Mouse (Mus musculus) liver, embryonic 11.5 days (tissue): ENCODE results near the gene Mtfp1. TPM values are rescaled to one million over a fixed set of nuclear protein-coding genes. Genes with fewer than 3 reads are reported as not detected.

Experiments
- ATAC-seq: fragments of 200-750 bp; cut with Nextera tagmentation; replicated peaks from 2 replicates; pipeline ENCODE4 v1.8.0; 2017; ENCODE audit warnings: moderate number of reproducible peaks, mild to moderate bottlenecking, moderate TSS enrichment, moderate library complexity; ENCODE audit not compliant: low FRiP score
- DNase-seq: peaks from one replicate; pipeline ENCODE4 v3.0.0-alpha.2; 2017; ENCODE audit warnings: low spot score
- H3K27ac ChIP-seq: fragments of 300-500 bp; sonication (generic); 2 replicates; pipeline ENCODE4 v1.5.1; 2014; ENCODE audit warnings: mild to moderate bottlenecking, low read depth, low read length, control low read depth
- H3K27me3 ChIP-seq: fragments of 300-500 bp; sonication (generic); replicated peaks from 2 replicates; pipeline ENCODE4 v1.6.1; 2014; ENCODE audit warnings: low read length, mixed read lengths; ENCODE audit not compliant: control insufficient read depth, insufficient read depth
- H3K36me3 ChIP-seq: fragments of 300-500 bp; sonication (generic); 2 replicates; pipeline ENCODE4 v1.6.1; 2014; ENCODE audit warnings: mild to moderate bottlenecking, low read length, moderate library complexity, mixed read lengths; ENCODE audit not compliant: control insufficient read depth, insufficient read depth
- H3K4me1 ChIP-seq: fragments of 300-500 bp; sonication (generic); replicated peaks from 2 replicates; pipeline ENCODE4 v1.6.1; 2014; ENCODE audit warnings: low read length, mixed read lengths; ENCODE audit not compliant: control insufficient read depth, insufficient read depth
- H3K4me2 ChIP-seq: fragments of 300-500 bp; sonication (generic); 2 replicates; pipeline ENCODE4 v1.6.1; 2014; ENCODE audit warnings: mild to moderate bottlenecking, control low read depth, moderate library complexity
- H3K4me3 ChIP-seq: fragments of 300-500 bp; sonication (generic); 2 replicates; pipeline ENCODE4 v1.5.1; 2014; ENCODE audit warnings: low read depth, low read length, control low read depth
- H3K9ac ChIP-seq: fragments of 300-500 bp; sonication (generic); 2 replicates; pipeline ENCODE4 v1.6.1; 2014; ENCODE audit warnings: low read depth, low read length, control low read depth
- H3K9me3 ChIP-seq: fragments of 300-500 bp; sonication (generic); 2 replicates; pipeline ENCODE4 v1.6.1; 2016; ENCODE audit warnings: low read length, inconsistent platforms, mixed read lengths; ENCODE audit not compliant: control insufficient read depth
- WGBS: fragments of 180-500 bp; shearing (Covaris S2); extraction: QIAGEN DNeasy Blood & Tissue Kit; methylation state at CpG from one replicate; pipeline ENCODE4 v1.1.7; 2014; 5-methylcytosine and 5-hydroxymethylcytosine counted together
- microRNA-seq: library from miRNA; unstranded; fragments of <30 nt; microRNA quantifications from one replicate; pipeline ENCODE4, GENCODE M21; 2017; ENCODE audit warnings: borderline number of aligned reads
- polyA plus RNA-seq: library from polyadenylated mRNA; unstranded; fragments of >200 nt; fragmentation: Nextera tagmentation; extraction: Ambion mirVana; gene quantifications from 2 replicates; pipeline ENCODE4 v1.2.1, GENCODE M21; 2014

Gene Mtfp1
- polyA plus RNA-seq, 1 experiment from 2014 or later, result 51.8 TPM

GRCm38 (mm10) chr11:4048438-4048837, 46.8 kb downstream of the Mtfp1 start:
- no peaks in the 10 kb centered on the region for H3K27me3 ChIP-seq
- no peak overlapping the region for H3K9ac ChIP-seq
- no peak overlapping the region for H3K27ac ChIP-seq
- no peaks in the 10 kb centered on the region for H3K9me3 ChIP-seq
- DNase-seq, result no peak
- ATAC-seq, result no peak
- WGBS, result 79% methylated on average over 6 of the region's 6 CpGs
- no peaks in the 10 kb centered on the region for H3K36me3 ChIP-seq
- H3K4me2 ChIP-seq, result no peak overlapping the region
- no peaks in the 10 kb centered on the region for H3K4me1 ChIP-seq
- H3K4me3 ChIP-seq, result no peak overlapping the region

DNA sequence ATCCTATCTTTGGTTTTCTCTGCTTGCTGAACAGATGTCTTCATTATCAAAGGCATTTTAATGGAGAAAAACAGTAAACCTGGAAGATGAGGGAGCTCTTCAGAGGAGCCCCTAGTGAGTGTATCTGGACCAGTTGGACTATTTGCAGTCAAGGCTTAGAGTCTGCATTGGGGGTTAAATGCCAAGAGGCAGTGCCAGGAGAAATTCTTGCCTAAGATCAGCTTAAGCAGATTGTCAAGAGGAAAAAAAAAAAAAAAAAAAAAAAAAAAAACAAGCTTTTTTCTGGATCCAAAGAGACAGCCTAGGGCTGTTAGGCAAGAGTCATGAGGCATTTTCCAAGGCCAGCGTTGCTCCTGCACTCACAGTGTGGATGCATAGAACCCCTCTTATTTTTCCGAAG, 47.5 kb downstream of the Mtfp1 start:
- H3K27ac ChIP-seq, result no peak overlapping the region
- no peaks in the 10 kb centered on the region for H3K36me3 ChIP-seq
- no peak overlapping the region for H3K9ac ChIP-seq
- DNase-seq (no peak), ATAC-seq (no peak)
- H3K4me2 ChIP-seq, result no peak overlapping the region
- H3K27me3 ChIP-seq, result no peaks in the 10 kb centered on the region
- no peaks in the 10 kb centered on the region for H3K4me1 ChIP-seq
- WGBS, result 81% methylated on average over 2 of the region's 2 CpGs
- no peaks in the 10 kb centered on the region for H3K9me3 ChIP-seq
- H3K4me3 ChIP-seq, result no peak overlapping the region

DNA sequence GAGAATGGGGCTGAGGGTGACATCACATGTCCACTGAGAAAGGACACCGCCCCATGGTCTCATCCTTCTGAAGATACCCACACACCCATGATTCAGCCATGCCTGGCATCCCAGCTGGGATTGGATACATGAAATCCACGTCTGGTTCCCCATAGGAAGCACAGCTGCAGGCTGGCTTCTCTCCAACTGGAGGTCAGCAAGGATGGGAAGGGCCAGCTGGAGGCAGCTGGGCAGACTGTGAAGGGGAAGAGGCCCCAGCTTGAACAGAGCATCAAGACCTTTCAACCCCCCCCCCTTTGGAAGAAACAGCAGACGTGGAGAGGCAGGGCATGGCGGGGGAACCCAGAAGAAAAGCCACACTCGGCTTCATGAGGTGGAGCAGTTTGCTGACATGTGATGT, 48.7 kb downstream of the Mtfp1 start:
- no peaks in the 10 kb centered on the region for H3K36me3 ChIP-seq
- ATAC-seq (no peak), DNase-seq (no peak)
- WGBS, result 68% methylated on average over 5 of the region's 5 CpGs
- no peaks in the 10 kb centered on the region for H3K9me3 ChIP-seq
- no peak overlapping the region for H3K4me3 ChIP-seq
- no peaks in the 10 kb centered on the region for H3K4me1 ChIP-seq
- H3K9ac ChIP-seq, result no peak overlapping the region
- H3K4me2 ChIP-seq, result no peak overlapping the region
- no peak overlapping the region for H3K27ac ChIP-seq
- no peaks in the 10 kb centered on the region for H3K27me3 ChIP-seq

DNA sequence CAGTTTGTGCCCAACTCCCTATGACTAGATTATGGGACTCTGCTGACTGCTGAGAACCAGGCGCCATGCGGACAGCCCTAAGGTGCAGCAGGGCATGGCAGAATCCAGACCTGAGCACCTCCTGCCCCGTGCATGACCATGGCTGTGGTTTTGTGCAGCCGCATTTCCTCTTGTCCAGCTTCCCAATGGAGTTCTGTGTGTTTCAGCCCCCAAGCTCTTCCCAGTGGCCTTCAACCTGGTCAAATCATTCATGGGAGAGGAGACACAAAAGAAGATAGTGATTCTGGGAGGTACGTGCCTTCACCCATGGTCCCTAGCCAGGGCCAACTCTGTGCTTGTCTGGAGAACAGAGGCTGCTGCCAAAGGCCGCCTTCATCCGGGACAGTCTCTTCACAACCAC, 52.2 kb downstream of the Mtfp1 start:
- DNase-seq (no peak), ATAC-seq (no peak)
- Histone ChIP-seq H3K36me3 (no peaks in the 10 kb centered on the region), H3K4me2 (no peak overlapping the region), H3K27me3 (no peaks in the 10 kb centered on the region), H3K27ac (no peak overlapping the region), H3K9ac (no peak overlapping the region), H3K4me1 (no peaks in the 10 kb centered on the region), H3K9me3 (no peaks in the 10 kb centered on the region), H3K4me3 (no peak overlapping the region)
- 83% methylated on average over 7 of the region's 7 CpGs for WGBS

Small RNA genes lying within 50 kb of the gene (microRNA-seq; reads per million reads assigned to microRNA genes)
- gene Mir3060, result 8.4 reads per million, percentile 21 among the genes with 10 or more reads in this experiment

Other genes starting within 250 kb of the Mtfp1 start
- gene Osbp2, start 231.5 kb downstream of the Mtfp1 start, polyA plus RNA-seq, result 0.32 and 0.38 TPM in 2 replicates
- gene 4921536K21Rik, start 200.3 kb downstream of the Mtfp1 start, polyA plus RNA-seq, result not detected in 2 replicates
- 2.0 and 2.5 TPM in 2 replicates for gene Dusp18, start 200.2 kb downstream of the Mtfp1 start, polyA plus RNA-seq
- 0.97 and 1.4 TPM in 2 replicates for gene Slc35e4, start 180.8 kb downstream of the Mtfp1 start, polyA plus RNA-seq
- gene Tcn2, start 163.3 kb downstream of the Mtfp1 start, polyA plus RNA-seq, result 21.1 and 22.7 TPM in 2 replicates
- 105 and 112 TPM in 2 replicates for gene Pes1, start 131.5 kb downstream of the Mtfp1 start, polyA plus RNA-seq
- gene 4930556J24Rik, start 118.7 kb downstream of the Mtfp1 start, polyA plus RNA-seq, result 0.16 and 0.29 TPM in 2 replicates
- gene Gal3st1, start 111.8 kb downstream of the Mtfp1 start, polyA plus RNA-seq, result 0.87 and 1.5 TPM in 2 replicates
- gene Sec14l4, start 64.0 kb downstream of the Mtfp1 start, polyA plus RNA-seq, result 0.88 and 1.1 TPM in 2 replicates
- gene Sec14l3, start 30.6 kb downstream of the Mtfp1 start, polyA plus RNA-seq, result not detected in 2 replicates
- 6.2 and 6.8 TPM in 2 replicates for gene Sec14l2, start 28.0 kb upstream of the Mtfp1 start, polyA plus RNA-seq
- gene Rnf215, start 39.8 kb upstream of the Mtfp1 start, polyA plus RNA-seq, result 10.4 and 11.6 TPM in 2 replicates
- 2.2 and 2.3 TPM in 2 replicates for gene Ccdc157, start 64.8 kb upstream of the Mtfp1 start, polyA plus RNA-seq
- gene Sf3a1, start 64.9 kb upstream of the Mtfp1 start, polyA plus RNA-seq, result 76.0 and 76.7 TPM in 2 replicates
- gene Tbc1d10a, start 91.3 kb upstream of the Mtfp1 start, polyA plus RNA-seq, result 13.2 and 13.6 TPM in 2 replicates
- 2.0 and 2.4 TPM in 2 replicates for gene Castor1, start 122.8 kb upstream of the Mtfp1 start, polyA plus RNA-seq
- gene Osm, start 141.0 kb upstream of the Mtfp1 start, polyA plus RNA-seq, result 0.32 and 0.33 TPM in 2 replicates
- 0.06 TPM in 1 of 2 replicates, not detected in the other for gene Lif, start 162.1 kb upstream of the Mtfp1 start, polyA plus RNA-seq